Mouse (Mus musculus) limb, embryonic 10.5 days (tissue): ENCODE measurements at regions not wholly inside any gene's neighbourhood (a gene's known extent, or its start where the extent isn't known, plus 50 kb on each side); places are given as distances from the start of the nearest gene placed in this dataset.

Experiments used
- DNase-seq: peaks from one replicate; pipeline ENCODE4 v3.0.0-alpha.2; 2017; ENCODE audit warnings: low spot score
- H3K27ac ChIP-seq: fragments of 300-500 bp; sonication (generic); 2 replicates; pipeline ENCODE4 v1.5.1; 2016; ENCODE audit warnings: mild to moderate bottlenecking
- H3K27me3 ChIP-seq: fragments of 300-500 bp; sonication (generic); 2 replicates; pipeline ENCODE4 v1.6.1; 2016; ENCODE audit warnings: low read depth, mild to moderate bottlenecking; ENCODE audit not compliant: poor library complexity, severe bottlenecking
- H3K36me3 ChIP-seq: fragments of 300-500 bp; sonication (generic); 2 replicates; pipeline ENCODE4 v1.6.1; 2016; ENCODE audit warnings: mild to moderate bottlenecking, moderate library complexity
- H3K4me1 ChIP-seq: fragments of 300-500 bp; sonication (generic); 2 replicates; pipeline ENCODE4 v1.6.1; 2016
- H3K4me3 ChIP-seq: fragments of 300-500 bp; sonication (generic); 2 replicates; pipeline ENCODE4 v1.5.1; 2016; ENCODE audit warnings: mild to moderate bottlenecking, moderate library complexity
- H3K9me3 ChIP-seq: fragments of 300-500 bp; sonication (generic); replicated peaks from 2 replicates; pipeline ENCODE4 v1.6.1; 2016; ENCODE audit warnings: mild to moderate bottlenecking
- WGBS: fragments of 180-500 bp; shearing (Covaris S2); methylation state at CpG from one replicate; pipeline ENCODE4 v1.1.7; 2016; 5-methylcytosine and 5-hydroxymethylcytosine counted together

DNA sequence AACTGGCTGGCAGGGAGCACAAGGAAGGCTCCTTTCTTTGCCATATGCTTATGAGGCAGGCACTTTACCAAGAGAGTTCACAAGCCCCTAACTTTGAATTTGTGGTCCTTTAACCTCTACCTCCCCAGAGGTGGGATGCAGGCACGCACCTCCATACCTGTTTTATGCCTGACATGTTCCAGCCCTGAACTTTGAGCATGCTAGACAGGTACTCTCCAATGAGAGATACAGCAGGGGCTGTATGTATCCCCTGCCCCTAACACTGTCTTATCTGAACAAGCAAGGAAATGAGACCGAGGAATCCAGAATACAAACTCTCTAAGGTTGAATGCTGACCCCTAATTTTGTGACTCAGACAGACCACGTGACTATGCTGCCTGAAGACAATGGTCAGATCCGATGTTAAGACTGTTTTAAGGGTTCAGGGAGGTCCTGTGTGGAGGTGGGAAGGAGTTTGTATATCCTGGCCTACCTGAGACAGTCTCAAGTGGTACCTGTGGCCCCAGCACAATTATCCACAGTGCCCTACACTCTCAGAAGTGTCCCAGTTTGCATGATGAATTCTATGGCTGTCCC lies 91.2 kb downstream of the Inhbb start:
- 74% methylated on average over 4 of the region's 4 CpGs for WGBS
- peaks cover 18% of the 10 kb centered on the region for H3K27me3 ChIP-seq

DNA sequence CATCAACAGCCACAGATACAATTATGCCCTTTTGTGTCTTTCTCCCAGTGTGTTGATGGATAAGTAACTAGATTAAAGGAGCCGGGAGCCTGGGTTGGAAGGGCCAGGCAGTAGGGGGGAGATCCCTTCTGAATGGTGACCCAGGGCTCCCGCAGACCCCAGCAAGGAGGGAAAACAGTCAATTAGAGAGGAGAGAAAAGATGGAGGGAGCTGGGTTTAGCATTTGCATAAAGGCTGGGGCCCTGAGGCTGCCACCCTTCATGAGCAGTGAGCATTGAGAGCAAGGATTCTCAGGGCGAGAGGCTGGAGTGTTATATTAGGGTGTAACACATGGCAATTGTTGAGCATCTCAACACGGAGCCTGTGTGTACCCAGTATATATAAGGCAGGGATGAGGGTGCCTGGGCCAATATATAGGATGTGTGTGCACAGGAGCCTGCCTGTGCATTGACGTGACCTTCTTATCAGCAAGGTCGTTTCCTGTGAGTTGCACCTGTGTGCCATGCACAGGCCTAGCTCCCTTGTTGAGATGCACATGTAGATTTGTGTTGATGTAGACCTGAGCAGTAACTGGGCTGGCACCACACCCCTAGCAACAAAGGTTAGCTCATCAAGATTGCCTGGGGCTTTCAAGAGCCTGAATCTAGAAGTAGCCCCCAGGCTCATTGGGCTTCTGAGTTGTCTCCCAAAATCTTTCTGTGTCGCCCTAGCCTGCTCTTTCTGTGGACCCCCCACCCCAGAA lies 92.2 kb downstream of the Inhbb start:
- DNase-seq, result no peak
- Histone ChIP-seq H3K27ac (no peak overlapping the region), H3K4me3 (no peak overlapping the region), H3K36me3 (no peaks in the 10 kb centered on the region), H3K4me1 (peaks cover 7% of the 10 kb centered on the region), H3K9me3 (no peaks in the 10 kb centered on the region), H3K27me3 (peaks cover 18% of the 10 kb centered on the region)
- WGBS, result 55% methylated on average over 7 of the region's 7 CpGs

More for the DNA sequence above, 91.2 kb downstream of the Inhbb start:
- Histone ChIP-seq H3K27ac (no peak overlapping the region), H3K4me1 (peaks cover 7% of the 10 kb centered on the region), H3K4me3 (no peak overlapping the region), H3K9me3 (no peaks in the 10 kb centered on the region), H3K36me3 (no peaks in the 10 kb centered on the region)
- no peak for DNase-seq

DNA sequence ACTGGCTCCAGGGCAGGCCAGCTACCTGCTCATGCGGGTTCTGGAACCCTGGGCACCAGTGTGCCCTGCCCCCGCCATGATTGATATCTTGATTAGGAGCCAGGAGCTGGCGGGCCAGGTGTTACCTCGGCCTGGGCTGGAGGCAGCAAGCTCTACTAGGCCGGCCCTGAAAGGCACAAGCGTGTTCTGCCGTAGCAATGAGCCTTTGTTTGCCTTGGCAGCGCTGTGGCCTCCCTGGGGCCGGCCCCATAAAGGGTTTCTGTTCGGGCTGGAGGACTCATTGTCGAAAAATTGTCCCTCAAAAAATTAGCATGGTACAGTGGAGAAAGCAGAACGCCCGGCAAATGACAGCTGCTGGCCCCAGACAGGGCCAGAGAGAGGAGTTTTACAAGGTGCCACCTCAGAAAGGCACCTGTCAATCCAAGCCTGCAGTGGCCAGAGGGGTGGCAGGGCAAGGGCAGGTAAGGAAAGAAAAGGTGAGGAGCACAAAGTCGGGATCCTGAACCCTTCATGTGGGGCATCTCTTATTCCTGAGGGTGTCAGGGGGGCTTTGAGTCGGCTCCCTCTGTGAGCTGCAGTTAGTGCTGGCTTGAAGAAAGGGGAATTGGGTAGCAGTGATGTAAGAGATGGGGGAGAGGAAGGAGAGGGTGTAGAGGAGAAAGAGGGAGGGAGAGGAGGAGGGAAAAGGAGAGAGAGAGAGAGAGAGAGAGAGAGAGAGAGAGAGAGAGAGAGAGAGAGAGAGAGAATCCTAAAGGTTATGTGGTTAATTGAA lies 92.9 kb downstream of the Inhbb start:
- Histone ChIP-seq H3K4me3 (no peak overlapping the region), H3K27ac (peak overlapping the region; percentile 19; the same call in 1 of the 2 replicates), H3K27me3 (peaks cover 18% of the 10 kb centered on the region), H3K36me3 (no peaks in the 10 kb centered on the region), H3K9me3 (no peaks in the 10 kb centered on the region), H3K4me1 (peaks cover 7% of the 10 kb centered on the region)
- WGBS, result 29% methylated on average over 15 of the region's 15 CpGs
- peak; percentile 46 for DNase-seq

DNA sequence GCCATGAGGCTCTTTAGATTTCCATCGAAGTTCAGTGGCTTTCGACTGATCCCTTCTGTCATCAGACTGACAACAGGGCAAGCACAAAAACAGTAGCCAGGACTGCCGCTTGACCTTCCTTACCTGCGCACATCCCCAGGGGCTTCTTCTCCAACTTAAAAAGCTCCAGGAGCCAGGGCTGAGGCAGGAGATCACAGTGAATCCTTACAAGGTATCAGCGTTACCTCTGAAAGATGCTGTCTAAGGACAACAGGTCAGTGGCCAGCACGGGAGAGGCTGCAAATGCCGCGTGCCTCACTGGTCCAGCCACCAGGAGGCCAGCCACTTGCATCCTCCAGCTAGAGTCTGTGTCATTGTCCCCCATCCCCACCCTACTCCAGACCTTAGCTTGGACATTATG lies 97.5 kb downstream of the Inhbb start:
- DNase-seq, result no peak
- no peaks in the 10 kb centered on the region for H3K36me3 ChIP-seq
- peaks cover 7% of the 10 kb centered on the region for H3K4me1 ChIP-seq
- H3K27me3 ChIP-seq, result peaks cover 12% of the 10 kb centered on the region
- H3K4me3 ChIP-seq, result no peak overlapping the region
- 82% methylated on average over 8 of the region's 8 CpGs for WGBS
- H3K9me3 ChIP-seq, result no peaks in the 10 kb centered on the region
- H3K27ac ChIP-seq, result no peak overlapping the region

DNA sequence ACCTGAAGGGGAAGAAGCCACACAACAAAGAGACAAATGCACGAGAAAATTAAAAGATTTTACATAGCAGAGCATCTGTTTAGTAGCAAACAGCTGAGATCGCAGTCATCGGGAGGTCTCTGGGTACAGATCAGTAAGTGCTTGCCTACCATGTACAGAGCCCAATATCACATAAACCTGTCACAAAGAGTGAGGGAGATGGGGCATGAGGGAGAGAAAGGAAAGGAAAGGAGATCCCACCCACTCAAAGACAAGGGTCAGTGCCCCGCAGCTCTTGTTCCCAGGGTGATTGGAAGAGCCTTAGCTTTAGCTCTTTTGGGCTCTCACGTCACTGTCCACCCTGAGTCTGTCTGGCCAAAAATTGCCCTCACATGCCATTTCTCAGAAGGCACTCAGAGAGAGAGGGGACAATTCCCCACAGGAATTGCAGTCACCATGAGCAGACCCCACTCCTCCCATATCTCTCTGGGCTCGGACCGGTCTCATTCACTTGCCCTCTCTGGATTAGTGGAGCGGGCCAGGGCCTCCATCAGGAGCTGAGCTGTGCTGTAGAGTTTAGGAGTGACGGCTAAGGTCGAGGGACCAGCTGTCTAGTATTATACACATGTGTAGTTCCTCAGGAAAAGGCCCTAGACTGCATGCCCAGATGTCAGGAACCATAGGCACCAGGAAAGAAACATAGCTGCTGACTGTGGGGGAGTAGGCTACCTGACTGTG lies 99.6 kb downstream of the Inhbb start:
- Histone ChIP-seq H3K9me3 (no peaks in the 10 kb centered on the region), H3K27ac (no peak overlapping the region), H3K27me3 (no peaks in the 10 kb centered on the region), H3K4me3 (no peak overlapping the region), H3K36me3 (no peaks in the 10 kb centered on the region), H3K4me1 (no peaks in the 10 kb centered on the region)
- 85% methylated on average over 10 of the region's 10 CpGs for WGBS
- DNase-seq, result no peak

DNA sequence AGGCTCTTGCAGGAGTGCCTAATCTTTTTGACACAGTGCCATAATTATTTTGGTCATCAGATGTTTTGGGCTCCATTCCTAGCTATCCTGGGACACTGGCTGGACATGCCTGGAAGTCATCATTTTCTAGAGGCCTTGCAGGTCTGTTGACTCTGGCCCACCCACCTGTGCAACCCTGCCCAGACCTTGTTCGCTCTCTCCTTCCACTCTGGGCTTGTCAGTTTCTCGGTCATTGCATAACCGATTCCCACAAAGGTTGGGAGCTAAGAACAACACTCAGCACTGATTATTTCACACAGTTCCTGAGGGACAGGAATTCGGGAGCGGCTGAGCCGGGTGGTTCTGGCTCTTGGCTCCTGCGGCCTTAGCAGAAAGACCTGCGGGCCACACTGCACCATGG lies 100.2 kb downstream of the Inhbb start:
- Histone ChIP-seq H3K27me3 (no peaks in the 10 kb centered on the region), H3K4me1 (no peaks in the 10 kb centered on the region)
- 88% methylated on average over 8 of the region's 8 CpGs for WGBS

DNA sequence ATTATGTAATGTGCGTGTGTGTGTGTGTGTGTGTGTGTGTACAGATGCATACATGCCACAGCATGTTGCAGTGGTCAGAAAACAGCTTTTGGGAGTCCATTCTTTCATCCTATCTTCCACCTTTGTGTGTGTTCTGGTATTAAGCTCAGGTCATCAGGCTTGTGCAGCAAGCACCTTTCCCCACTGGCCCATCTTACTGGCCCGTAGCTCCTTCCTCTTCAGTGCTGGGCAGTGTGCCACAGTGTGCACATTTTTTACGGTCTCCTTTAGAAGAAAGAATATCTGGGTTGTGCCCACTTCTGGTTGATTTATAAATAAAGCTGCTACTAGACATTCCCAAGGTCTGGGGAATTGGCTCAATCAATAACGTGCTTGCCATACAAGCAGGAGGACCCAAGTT lies 105.0 kb downstream of the Inhbb start:
- 92% methylated on average over 4 of the region's 4 CpGs for WGBS
- H3K27me3 ChIP-seq, result no peaks in the 10 kb centered on the region
- no peaks in the 10 kb centered on the region for H3K9me3 ChIP-seq
- H3K4me3 ChIP-seq, result no peak overlapping the region
- H3K27ac ChIP-seq, result no peak overlapping the region
- H3K36me3 ChIP-seq, result no peaks in the 10 kb centered on the region
- no peak for DNase-seq
- no peaks in the 10 kb centered on the region for H3K4me1 ChIP-seq

More for the DNA sequence above, 100.2 kb downstream of the Inhbb start:
- Histone ChIP-seq H3K36me3 (no peaks in the 10 kb centered on the region), H3K9me3 (no peaks in the 10 kb centered on the region), H3K4me3 (no peak overlapping the region), H3K27ac (no peak overlapping the region)
- DNase-seq, result no peak

DNA sequence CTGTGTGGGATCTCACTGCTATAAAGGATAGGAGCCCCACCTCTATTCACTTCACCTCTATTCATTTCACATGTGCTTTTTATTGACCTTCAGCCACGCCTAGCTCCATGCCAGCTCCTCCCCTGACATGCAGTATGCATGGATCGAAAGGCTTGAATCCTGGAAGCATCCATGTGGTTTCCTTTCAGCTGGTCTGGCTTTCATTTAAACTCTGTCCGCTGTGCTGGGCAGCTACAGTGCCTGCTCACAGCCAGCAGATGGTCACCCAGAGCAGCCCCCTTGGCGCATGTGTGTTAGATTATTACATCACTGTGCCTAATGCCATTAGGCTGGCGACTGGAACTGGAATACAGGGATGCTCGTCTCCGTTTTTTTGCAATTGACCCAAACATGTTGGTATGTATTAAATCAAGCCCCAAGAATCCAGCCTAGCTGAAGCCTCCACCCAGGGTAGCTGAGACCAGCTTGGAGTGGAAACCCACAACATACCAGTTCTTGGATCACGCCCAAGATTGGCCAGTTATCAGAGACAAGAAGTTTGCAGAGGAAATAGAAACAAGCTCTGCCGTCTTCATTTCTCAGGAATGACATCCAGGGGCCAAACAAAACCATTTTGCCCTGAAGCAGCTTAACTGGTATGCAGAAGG lies 113.2 kb downstream of the Inhbb start:
- peak; percentile 50 for DNase-seq
- H3K4me1 ChIP-seq, result peaks cover 34% of the 10 kb centered on the region
- no peak overlapping the region for H3K4me3 ChIP-seq
- H3K9me3 ChIP-seq, result no peaks in the 10 kb centered on the region
- WGBS, result 57% methylated on average over 9 of the region's 9 CpGs
- peaks cover 14% of the 10 kb centered on the region; the same call in 1 of the 2 replicates for H3K27me3 ChIP-seq
- no peaks in the 10 kb centered on the region for H3K36me3 ChIP-seq
- no peak overlapping the region for H3K27ac ChIP-seq

DNA sequence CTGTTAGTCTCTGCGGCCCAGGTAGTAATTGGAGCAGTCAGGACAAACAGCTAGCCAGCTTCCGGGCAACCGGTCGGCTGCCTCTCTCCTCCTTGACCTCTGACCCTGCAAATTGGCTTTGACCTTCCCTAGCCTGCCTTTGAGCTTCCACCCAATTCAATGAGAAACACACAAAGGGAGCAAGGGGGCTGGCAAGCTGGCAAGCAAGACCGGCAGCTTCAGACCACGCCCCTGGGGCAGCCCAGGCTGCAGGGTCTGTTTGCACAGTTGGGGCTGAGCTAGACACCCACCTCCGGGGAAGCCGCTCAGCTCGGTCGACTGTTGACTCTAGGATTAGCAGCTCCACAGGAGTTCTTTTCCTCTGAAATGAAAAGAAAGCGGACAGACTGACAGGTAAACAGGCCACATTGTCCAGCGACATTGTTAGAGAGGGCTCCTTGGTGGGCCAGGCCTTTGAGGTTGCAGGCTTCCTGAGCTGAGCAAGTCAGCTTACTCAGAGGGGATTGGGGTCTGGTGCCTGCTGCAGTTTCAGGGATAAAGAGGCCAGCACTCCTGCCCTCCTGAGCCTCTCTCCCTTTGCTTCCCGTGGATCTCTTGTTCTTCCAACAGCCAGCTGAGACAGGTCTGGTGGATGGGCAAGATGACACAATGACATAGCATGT lies 116.6 kb downstream of the Inhbb start:
- Histone ChIP-seq H3K4me3 (no peak overlapping the region), H3K9me3 (no peaks in the 10 kb centered on the region), H3K4me1 (peaks cover 34% of the 10 kb centered on the region), H3K27ac (peak overlapping the region; percentile 72), H3K27me3 (peaks cover 14% of the 10 kb centered on the region; the same call in 1 of the 2 replicates), H3K36me3 (no peaks in the 10 kb centered on the region)
- DNase-seq, result no peak
- 10% methylated on average over 13 of the region's 13 CpGs for WGBS

DNA sequence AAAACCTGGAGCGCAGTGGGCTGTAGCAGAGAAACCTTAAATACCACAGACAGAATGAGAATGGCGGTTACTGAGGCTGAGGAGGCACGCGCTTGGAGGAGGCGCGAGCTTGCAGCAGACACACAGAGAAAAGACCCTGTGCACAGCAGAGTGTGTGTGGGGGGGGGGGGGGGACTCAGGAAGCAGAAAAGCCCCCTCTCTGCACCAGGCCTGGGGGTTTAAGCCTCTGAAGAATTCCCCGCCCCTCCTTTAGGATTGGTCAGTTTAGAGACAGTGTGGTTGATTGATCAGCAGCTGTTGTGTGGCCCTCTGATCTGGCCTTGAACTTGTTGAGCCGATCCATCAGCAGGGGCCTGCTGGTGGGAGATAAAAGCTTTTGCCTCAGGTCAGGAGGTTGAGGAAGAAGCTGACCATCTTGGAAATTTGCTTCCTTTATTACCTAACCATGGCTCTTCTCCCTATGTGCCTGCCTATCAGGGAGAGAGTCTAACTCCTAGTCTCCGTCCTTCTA lies 117.5 kb downstream of the Inhbb start:
- no peak for DNase-seq

DNA sequence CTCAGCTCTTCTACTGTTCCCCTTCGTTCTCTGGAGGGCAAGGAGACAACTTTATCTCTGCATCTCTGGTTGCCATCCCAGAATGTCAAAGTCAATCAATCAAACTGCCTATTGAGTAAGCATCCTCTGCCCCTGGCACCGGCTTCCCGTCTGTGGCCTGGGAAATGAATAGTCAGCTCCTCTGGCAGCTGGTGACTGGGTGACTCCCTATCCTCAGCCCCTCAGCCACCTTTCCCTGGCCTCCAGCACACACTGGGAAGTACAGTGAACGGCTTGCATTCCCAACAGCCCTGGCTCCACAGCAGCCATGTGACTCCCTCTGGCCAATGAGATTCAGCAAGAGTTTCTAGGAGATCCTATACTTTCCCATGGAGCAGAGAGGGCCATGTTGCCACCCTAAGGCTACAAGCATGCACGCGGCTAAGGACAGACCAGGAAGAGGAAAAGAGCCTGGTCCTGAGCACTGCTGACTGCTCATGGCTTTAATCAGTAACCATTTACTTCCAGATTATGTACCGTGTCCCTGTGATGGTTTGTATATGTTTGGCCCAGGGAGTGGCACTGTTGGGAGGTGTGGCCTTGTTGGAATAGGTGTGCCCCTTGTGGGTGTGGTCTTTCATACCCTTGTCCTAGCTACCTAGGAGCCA lies 119.6 kb downstream of the Inhbb start:
- 78% methylated on average over 7 of the region's 7 CpGs for WGBS
- H3K27me3 ChIP-seq, result peaks cover 14% of the 10 kb centered on the region; the same call in 1 of the 2 replicates

More for the DNA sequence above, 117.5 kb downstream of the Inhbb start:
- H3K4me3 ChIP-seq, result no peak overlapping the region
- 31% methylated on average over 9 of the region's 9 CpGs for WGBS
- peaks cover 34% of the 10 kb centered on the region for H3K4me1 ChIP-seq
- no peaks in the 10 kb centered on the region for H3K36me3 ChIP-seq
- H3K27ac ChIP-seq, result no peak overlapping the region
- no peaks in the 10 kb centered on the region for H3K9me3 ChIP-seq
- H3K27me3 ChIP-seq, result peaks cover 14% of the 10 kb centered on the region; the same call in 1 of the 2 replicates

More for the DNA sequence above, 119.6 kb downstream of the Inhbb start:
- peaks cover 20% of the 10 kb centered on the region for H3K4me1 ChIP-seq
- no peaks in the 10 kb centered on the region for H3K36me3 ChIP-seq
- H3K9me3 ChIP-seq, result no peaks in the 10 kb centered on the region
- no peak for DNase-seq
- H3K27ac ChIP-seq, result no peak overlapping the region
- H3K4me3 ChIP-seq, result no peak overlapping the region
